Comparison of ENCODE assay signal across 17 mouse cellular contexts in the genomic region with DNA sequence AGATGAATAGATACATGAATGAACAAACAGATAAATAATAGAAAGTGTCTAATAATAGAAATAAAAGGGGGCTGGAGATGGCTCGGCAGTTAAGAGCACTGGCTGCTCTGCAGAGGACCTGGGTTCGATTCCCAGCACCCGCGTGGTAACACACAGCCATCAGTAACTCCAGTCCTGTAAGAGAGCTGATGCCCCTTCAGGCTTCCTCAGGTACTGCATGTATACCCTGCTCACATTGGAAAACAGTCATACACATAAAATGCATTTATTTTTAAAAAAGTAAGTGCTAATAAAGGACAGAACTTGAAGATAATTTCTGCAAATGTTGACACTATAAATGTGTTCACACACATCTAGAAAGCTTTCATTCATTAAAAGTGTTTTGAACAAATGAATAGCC. TPM values are rescaled to one million over a fixed set of nuclear protein-coding genes. Genes with fewer than 3 reads are reported as not detected.
DNase-seq lines count a peak whose midpoint lies in the region; TF ChIP-seq lines count a peak whose summit lies in the region.
"Had no signal": no experiment of that assay in that cellular context is flagged by ENCODE, and none has a peak within 500 bp of the region (broad histone marks: within the 10 kb centered on the region; RNA-seq: fewer than 3 reads in every experiment).

No protein-coding gene starts in this region.

- H3K27me3 ChIP-seq in testis, adult 2 months (ENCODE audit: control insufficient read depth, insufficient read depth, low read length) = no peaks in the 10 kb centered on the region
- H3K27me3 ChIP-seq: forebrain, embryonic 12.5 days; liver, embryonic 15.5 days had no signal

- peak; percentile 18 for DNase-seq in heart, postnatal 4 days
- DNase-seq in heart, adult 8-10 months (ENCODE audit: low spot score) = no peak
- no peak for DNase-seq in testis, postnatal 10 days (ENCODE audit: low spot score)
- peak; percentile 31 for DNase-seq in ZHBTc4 (ENCODE audit: low read depth, low spot score)
- DNase-seq in thymus, postnatal 4 days = peak; percentile 37
- DNase-seq in urinary bladder, postnatal 36 days (ENCODE audit: low spot score in 2 of 2) = no peak
- no peak for DNase-seq in layer of hippocampus, adult 9-11 months
- DNase-seq: cerebellum, adult 9-11 months; kidney, adult 2 months had no signal

- no peak overlapping the region for H3K27ac ChIP-seq in testis, adult 2 months (ENCODE audit: control insufficient read depth, insufficient read depth, low read depth, low read length)
- H3K27ac ChIP-seq: forebrain, embryonic 12.5 days; hindbrain, embryonic 10.5 days; liver, embryonic 15.5 days had no signal

- peaks cover 2% of the 10 kb centered on the region for H3K4me1 ChIP-seq in testis, adult 2 months (ENCODE audit: control insufficient read depth, insufficient read depth, low read length)
- H3K4me1 ChIP-seq: forebrain, embryonic 12.5 days; hindbrain, embryonic 10.5 days; liver, embryonic 15.5 days had no signal

- TF ChIP-seq POLR2A in testis, adult 2 months (IDR thresholded peaks at IDR 0.05; ENCODE audit: control insufficient read depth, low read depth, low read length) = no peak

- H3K36me3 ChIP-seq in testis, adult 2 months (ENCODE audit: control insufficient read depth, insufficient read depth, low read length) = no peaks in the 10 kb centered on the region
- H3K36me3 ChIP-seq: forebrain, embryonic 12.5 days; hindbrain, embryonic 10.5 days; liver, embryonic 15.5 days had no signal

- H3K4me3 ChIP-seq in testis, adult 2 months (ENCODE audit: control insufficient read depth, low read depth, low read length) = no peak overlapping the region
- H3K4me3 ChIP-seq: forebrain, embryonic 12.5 days; hindbrain, embryonic 10.5 days; liver, embryonic 15.5 days had no signal

- peak; percentile 10; the same call in 1 of the 2 replicates for TF ChIP-seq CTCF in testis, adult 2 months (IDR thresholded peaks at IDR 0.05; ENCODE audit: control insufficient read depth, insufficient read depth, insufficient replicate concordance, low read depth, low read length)

RNA-seq across cellular contexts. Expression of gene Mchr1, which starts 54.9 kb away (rescaled TPM):
- total RNA-seq in heart, postnatal 4 days (2021) = not detected
- total RNA-seq in heart, adult 8-10 months (2022) = not detected
- polyA plus RNA-seq in testis, adult 2 months (2012; rRNA removed) = 0.37 and 0.71 TPM in 2 replicates
- total RNA-seq: megakaryocyte progenitor cell, adult 5-6 weeks; monocyte, adult 5-6 weeks; neutrophil, adult 5-6 weeks had no signal
- polyA plus RNA-seq: heart, embryonic 11.5 days had no signal

Comparison
In these comparisons a context has a peak if more than half of its experiments do, and no peak if none do; other contexts are left out.
1. DNase-seq: peak in heart, postnatal 4 days (single experiment), ZHBTc4 (single experiment) and thymus, postnatal 4 days (single experiment); none in heart, adult 8-10 months (single experiment), testis, postnatal 10 days (single experiment), urinary bladder, postnatal 36 days (0 of 2) and layer of hippocampus, adult 9-11 months (single experiment).